Mouse (Mus musculus) heart, adult 11 months (tissue): Measurements from ENCODE around the gene Vmn2r83.

Experiments
- DNase-seq: peaks from one replicate; pipeline ENCODE4 v3.0.0; 2022

Gene Vmn2r83

GRCm38 (mm10) chr10:79468431-79468830 is at the start of gene Vmn2r83:
Gene Vmn2r83 (plus strand): TSS chr10:79468731.
- DNase-seq: no peak

DNA sequence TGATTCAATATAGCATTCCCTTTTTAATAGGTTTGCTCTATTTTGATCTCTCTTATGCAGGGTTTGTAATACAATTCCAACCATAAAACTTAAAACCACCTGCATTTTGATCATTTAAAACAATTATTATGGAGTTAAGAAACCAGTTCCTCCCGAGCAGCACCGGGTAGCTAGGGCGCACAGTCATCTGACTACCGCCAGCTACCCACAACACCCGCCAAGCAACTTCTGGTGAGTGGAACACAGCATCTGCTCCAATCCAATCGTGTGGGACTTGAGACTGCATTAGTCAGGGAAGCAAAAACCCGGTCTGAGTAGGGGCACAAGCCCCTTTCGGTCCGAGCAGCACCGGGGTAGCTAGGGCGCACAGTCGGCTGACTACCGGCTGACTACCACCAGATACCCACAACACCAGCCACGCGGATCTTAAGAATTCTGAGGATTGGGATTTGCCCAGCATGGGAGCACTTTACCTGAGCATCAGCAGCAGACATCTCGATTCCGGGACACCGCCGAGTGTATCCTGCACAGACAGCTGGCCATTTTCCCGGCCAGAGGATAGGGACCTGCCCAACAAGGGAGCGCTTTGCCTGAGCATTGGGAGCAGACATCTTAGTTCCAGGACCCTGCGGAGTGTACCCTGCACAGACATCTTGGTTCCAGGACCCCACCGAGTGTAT is 33.2 kb upstream of the Vmn2r83 start:
- peak; percentile 24 for DNase-seq

DNA sequence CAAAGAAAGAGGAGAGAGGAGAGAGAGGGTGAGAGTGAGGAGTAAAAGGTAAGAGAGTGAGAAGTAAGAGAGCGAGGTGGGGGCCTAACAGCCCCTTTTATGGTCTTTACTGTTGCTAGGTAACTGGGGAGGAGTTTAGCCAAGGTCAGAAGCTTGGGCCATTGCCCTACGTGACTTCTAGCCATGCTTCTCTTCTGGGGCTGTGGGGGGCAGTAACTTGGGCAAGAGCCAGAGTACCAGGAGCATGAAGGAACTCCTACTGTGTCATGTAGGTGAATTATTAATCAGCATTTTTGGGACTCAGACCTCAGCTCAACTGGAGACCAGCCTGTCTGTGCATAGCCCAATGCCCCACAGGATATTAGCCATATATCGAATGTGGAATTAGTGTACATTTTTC is 27.4 kb downstream of the Vmn2r83 start:
- no peak for DNase-seq

DNA sequence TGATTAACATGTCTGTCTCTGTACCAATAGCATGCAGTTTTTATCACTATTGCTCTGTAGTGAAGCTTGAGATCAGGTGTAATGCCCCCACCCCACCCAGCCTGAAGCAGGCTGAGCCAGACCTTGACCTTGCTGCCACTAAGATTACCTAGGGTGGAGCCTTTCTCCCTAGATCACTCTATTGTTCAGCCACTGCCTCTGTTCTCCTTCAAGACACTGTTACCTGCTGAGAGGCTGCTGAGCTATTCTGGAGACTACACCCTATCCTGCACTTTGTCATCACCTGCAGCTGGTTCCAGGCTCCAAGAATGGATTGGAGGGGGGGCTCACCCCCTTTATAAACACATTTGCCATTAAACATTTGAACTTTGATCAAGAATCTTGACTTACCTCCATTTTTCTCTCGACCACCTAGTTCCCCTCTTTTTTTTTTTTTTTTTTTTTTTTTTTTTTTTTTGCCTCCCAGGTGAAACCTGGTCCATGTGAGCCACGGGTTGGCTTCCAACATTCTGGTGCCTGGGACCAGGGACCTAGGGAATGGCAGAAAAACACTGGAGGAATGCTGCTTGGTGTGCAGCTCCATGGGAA is 28.3 kb downstream of the Vmn2r83 start:
- DNase-seq: no peak

- no peak for DNase-seq
These were observed 34.5 kb downstream of the Vmn2r83 start for GRCm38 (mm10) chr10:79502830-79503644.

GRCm38 (mm10) chr10:79506709-79507108 is 38.2 kb downstream of the Vmn2r83 start:
- no peak for DNase-seq

DNA sequence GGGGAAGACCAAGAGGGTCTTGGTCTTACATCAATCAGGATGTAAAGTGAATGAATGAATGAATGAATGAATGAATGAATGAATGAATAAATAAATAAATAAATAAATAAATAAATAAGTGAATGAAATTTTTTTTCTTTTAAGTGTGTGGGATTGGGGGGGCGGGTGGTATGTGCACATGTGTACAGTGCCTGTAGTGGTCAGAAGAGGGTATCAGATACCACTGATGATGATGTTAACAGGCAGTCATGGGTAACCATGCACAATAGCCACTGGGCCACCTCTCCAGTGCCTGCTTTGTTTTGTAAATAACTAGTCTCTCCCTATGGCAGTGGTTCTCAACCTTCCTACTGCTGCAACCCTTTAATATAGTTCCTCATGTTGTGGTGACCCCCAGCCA is 55.9 kb downstream of the Vmn2r83 start:
- peak; percentile 55 for DNase-seq

- peak; percentile 79 for DNase-seq
These were observed 57.2 kb downstream of the Vmn2r83 start for GRCm38 (mm10) chr10:79525456-79526325.

DNA sequence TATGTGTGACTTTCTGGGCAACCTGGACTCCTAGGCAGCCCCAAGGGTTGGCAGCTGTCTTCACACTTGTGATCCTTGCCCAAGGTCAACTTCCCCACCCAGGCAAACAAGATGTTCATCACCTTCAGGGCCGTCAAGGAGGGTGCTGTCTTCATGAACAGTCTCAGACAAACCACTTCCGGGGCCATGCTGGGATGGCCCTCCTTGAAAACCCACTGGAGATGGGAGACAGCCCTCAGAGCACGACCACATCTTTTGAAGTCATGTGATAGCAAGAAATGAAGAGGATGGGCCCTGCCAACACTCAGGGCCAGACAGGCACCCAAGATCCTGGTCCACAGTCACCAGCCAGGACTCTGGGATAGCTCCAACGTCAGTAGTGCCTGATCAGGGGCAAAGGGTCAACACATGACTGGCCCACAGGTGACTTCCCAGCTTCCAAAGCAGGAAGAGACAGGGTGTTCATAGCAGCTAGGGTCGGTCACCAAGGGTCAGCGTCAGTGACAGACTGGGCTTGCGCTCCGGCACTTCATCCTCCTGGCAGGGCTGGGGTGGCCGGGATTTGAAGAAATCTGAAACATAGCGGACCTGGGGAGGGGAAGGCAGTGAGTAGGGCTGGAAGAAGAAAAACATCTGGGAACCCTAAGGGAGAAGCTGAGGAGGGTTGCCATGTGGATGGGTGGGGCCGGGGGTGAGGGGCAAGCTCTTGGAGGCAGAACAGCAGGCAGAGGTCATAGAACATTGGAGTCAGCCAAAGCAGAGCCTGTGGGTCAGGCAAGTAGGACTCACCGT is 58.3 kb downstream of the Vmn2r83 start:
- DNase-seq: peak; percentile 80

DNA sequence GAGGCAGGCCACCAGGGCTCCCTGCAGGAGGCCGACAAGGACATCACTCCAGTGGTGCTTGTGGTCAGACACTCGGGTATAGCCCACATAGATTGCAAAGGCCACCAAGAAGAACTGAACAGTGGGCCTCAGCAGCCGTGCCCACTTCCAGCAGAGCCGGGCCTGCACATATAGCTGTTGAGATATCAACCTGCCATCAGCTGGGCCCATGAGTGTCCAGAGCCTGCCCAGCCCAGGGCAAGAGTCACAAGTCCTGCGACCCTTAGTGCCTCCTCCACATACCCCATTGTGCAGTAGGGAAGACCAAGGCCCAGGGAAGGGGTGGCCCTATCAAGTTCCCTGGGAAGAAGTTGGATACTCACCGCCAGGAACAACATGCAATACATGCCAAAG is 58.9 kb downstream of the Vmn2r83 start:
- peak; percentile 86 for DNase-seq

DNA sequence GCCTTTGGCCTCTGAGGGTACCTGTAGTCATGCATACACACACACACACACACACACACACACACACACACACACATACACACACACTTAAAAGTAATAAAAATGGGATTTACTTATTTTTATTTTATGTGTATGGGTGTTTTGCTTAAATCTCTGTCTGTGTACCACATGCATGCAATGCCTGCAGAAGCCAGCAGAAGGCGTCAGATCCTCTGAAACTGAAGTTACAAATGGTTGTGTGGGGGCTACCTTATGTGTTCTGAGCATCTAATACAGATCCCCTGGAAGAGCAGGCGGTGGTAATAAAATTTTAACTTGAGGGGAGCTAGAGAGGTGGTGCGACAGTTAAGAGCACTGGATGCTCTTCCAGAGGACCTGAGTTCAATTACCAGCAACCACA is 59.5 kb downstream of the Vmn2r83 start:
- no peak for DNase-seq

DNA sequence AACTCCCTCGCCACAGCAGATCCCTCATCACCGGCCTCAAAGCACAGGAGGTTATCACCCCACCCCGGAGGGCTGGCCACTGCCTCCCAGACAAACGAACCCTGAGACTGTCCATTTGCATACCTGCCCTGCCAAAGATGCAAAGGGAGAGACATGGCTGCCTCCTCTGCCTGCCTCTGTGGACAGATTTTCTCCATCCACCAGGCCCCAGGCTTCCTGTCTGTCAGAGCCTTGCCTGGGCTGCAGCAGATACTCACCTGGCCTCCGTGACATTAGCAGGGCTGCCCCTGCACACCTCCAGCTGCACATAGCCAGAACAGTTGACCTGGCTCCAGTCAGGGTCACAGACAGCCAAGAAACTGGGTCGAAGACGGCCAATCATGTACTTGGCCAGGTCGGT is 61.7 kb downstream of the Vmn2r83 start:
- DNase-seq: peak; percentile 79

- DNase-seq: peak; percentile 60
These were observed 62.2 kb downstream of the Vmn2r83 start for GRCm38 (mm10) chr10:79530721-79531120.

GRCm38 (mm10) chr10:79531593-79531992 is 63.1 kb downstream of the Vmn2r83 start:
- DNase-seq: peak; percentile 84

DNA sequence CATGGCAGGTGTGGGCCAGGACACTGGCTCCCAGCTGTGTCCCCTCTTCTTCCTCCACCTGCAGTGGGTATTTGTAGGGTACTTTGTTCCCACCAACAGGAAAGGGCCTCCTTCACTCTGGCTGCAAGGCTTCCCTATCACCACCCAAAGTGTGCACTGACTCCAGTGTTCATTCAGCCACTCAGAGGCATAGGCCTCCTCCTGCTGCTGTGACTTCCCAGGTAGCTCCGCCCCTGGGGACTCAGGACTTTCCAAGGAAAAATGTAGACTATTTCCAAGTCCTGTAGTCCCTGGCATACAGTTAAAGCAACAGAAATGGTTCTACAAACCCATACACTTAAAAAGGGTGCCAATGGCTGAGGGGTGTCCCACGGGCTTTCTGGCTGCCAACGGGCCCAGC is 64.1 kb downstream of the Vmn2r83 start:
- DNase-seq: no peak

DNA sequence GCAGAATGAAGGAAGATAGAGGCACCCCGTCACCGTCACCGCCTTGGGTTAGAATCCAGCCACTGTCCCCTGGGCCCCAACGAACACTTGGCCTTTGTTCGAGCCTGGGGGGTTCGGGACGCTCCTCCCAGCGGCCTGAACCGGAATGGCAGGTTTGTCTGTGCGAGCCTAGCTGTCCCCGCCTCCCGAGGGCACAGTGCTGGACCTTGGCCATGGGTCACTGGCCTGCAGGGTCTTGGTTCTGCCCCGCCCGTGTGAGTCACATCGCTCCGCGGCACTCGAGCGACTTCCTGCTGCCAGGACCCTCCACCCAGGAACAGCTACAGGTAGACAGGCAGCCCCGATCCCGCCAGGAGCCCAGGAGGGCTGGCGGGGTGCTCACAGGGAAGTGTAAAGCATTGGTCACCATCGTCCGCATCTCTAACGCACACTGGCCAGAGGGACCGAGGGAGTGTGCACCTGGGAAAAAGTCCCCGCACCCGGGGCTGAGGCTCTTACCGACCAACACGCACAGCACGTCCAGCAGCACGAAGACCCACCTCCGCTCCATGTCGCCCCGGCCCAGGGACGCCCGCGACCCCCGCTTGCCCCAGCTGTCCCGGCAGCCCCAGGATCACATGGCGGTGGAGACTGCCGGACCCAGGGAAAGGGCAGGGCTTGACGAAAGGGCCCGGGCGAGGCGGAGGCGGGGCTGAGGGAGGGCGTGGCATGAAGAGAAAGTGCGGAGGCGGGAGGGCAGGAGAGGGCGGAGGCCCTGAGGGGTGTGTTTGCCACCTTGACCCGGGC is 64.8 kb downstream of the Vmn2r83 start, which contains the start of gene Plpp2:
Gene Plpp2 (minus strand): TSS at position 671 of the 786 bp plus-strand sequence.
- DNase-seq: peak; percentile 97

- peak; percentile 87 for DNase-seq
These were observed 65.9 kb downstream of the Vmn2r83 start for GRCm38 (mm10) chr10:79534426-79534825.

DNA sequence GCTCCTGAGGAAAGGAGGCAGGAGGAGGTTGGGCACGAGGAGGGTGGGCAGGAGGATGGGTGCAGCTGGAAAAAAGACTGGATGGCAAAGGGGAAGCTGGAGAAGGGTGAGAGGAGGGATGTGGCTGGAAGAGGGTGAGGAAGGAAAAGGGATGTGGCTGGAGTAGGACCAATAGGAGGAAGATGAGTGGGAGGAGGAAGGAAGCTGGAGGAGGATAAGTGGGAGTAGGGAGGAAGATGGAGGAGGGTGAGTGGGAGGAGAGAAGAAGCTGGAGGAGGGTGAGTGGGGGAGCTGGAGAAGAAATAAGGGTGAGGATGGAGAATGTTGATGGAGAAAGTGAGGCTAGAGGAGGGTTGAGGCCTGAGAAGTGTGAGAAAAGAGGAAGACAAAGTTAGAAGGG is 66.9 kb downstream of the Vmn2r83 start:
- DNase-seq: peak; percentile 83

DNA sequence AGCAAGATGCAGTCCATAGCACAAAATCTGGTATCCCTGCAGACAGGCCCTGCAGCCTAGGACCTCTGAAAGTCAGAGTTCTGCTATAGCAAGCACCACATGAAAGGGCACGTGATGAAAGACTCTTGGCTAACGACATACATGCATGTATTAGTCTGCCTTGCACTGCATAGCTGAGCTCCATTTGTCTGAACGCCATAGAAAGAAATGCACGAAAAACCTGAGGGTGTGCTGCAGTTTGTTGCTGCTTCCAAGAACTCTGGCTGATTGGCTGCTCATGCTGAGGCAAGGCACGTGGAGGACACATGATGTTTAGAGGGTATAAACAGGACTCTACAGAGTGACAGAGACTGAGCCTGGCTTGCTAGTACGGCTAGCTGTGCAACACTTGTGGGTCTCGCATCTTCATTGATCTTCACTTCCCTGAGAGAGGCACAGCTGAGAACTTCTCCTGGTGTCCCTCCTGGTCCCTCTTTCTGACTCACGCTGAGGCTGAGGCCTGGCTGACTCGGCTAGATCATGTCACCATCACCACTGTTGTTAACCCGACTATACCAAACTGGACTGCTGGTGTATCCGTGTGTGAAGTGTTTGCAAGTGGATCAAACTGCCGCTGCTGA is 68.0 kb downstream of the Vmn2r83 start:
- peak; percentile 78 for DNase-seq

GRCm38 (mm10) chr10:79537271-79537670 is 68.7 kb downstream of the Vmn2r83 start:
- peak; percentile 89 for DNase-seq

GRCm38 (mm10) chr10:79537781-79538180 is 69.2 kb downstream of the Vmn2r83 start:
- peak; percentile 58 for DNase-seq
